Mouse (Mus musculus) bone marrow, adult 2 months (tissue): ENCODE measurements at regions not wholly inside any gene's neighbourhood (a gene's known extent, or its start where the extent isn't known, plus 50 kb on each side); places are given as distances from the start of the nearest gene placed in this dataset.

Source experiments
- CTCF ChIP-seq: fragments of 200-500 bp; IDR thresholded peaks from 2 replicates; pipeline ENCODE4 v1.5.1; 2011; ENCODE audit warnings: low read length, control low read depth; ENCODE audit not compliant: control insufficient read depth, insufficient read depth
- POLR2A ChIP-seq: fragments of 200-500 bp; IDR thresholded peaks from 2 replicates; pipeline ENCODE4 v1.6.1; 2011; ENCODE audit warnings: low read depth, mild to moderate bottlenecking, control low read depth, low read length, borderline replicate concordance; ENCODE audit not compliant: control insufficient read depth

DNA sequence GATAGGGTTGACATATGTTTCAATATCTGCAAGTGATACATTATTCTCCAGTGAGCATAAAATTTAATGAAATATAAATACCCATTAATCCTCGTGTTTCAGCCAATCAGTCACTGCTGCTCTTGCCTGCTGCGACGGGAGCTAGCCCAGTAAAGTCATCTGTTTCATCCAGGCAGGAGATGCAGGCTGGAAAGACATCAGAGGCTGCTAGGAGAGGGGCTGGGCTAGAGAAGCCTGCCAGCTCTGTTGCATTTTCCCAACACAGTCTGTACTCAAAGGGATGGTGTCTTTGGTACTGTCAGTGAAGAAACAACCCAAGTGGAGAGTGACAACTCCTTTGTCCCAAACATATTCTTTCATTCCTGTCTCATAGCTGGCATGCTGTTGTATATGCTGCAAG, 198.0 kb downstream of the Irx2 start:
- TF ChIP-seq CTCF (no peak), POLR2A (no peak)
